Mouse (Mus musculus) yolk sac, embryonic 10.5 days (tissue): ENCODE results near the gene Zbtb7b.

ENCODE experiments used
- DNase-seq: peaks from one replicate; pipeline ENCODE4 v3.0.0-alpha.2; 2017; ENCODE audit warnings: low spot score

Zbtb7b gene

GRCm38 (mm10) chr3:89418170-89418860 lies 23.7 kb upstream of the Zbtb7b start, which contains the start of the genes Cks1b and Shc1:
Cks1b (minus strand) TSS chr3:89418383.
Shc1 (plus strand) TSS chr3:89418443.
- peak; percentile 99 for DNase-seq

GRCm38 (mm10) chr3:89417840-89418169 lies 23.2 kb upstream of the Zbtb7b start:
- no peak for DNase-seq

GRCm38 (mm10) chr3:89417131-89417530 lies 22.6 kb upstream of the Zbtb7b start:
- no peak for DNase-seq

GRCm38 (mm10) chr3:89416158-89416557 lies 21.6 kb upstream of the Zbtb7b start:
- DNase-seq = no peak

GRCm38 (mm10) chr3:89411490-89412393 lies 17.2 kb upstream of the Zbtb7b start, which contains the start of gene Flad1:
Flad1 (minus strand) TSS chr3:89411870.
- peak; percentile 100 for DNase-seq

GRCm38 (mm10) chr3:89410864-89411263 lies 16.3 kb upstream of the Zbtb7b start:
- no peak for DNase-seq

- no peak for DNase-seq
Measured at GRCm38 (mm10) chr3:89409701-89410100, 15.1 kb upstream of the Zbtb7b start.

GRCm38 (mm10) chr3:89408448-89408847 lies 13.9 kb upstream of the Zbtb7b start:
- DNase-seq = no peak

- DNase-seq = no peak
Measured at GRCm38 (mm10) chr3:89406887-89407286, 12.3 kb upstream of the Zbtb7b start.

- DNase-seq = no peak
Measured at GRCm38 (mm10) chr3:89402693-89403092, 8.1 kb upstream of the Zbtb7b start, which contains the start of gene Lenep. Lenep (minus strand) TSS chr3:89402793.

- no peak for DNase-seq
Measured at GRCm38 (mm10) chr3:89401329-89401728, 6.8 kb upstream of the Zbtb7b start.

GRCm38 (mm10) chr3:89396654-89397005 lies 2.1 kb upstream of the Zbtb7b start:
- no peak for DNase-seq

- DNase-seq = peak; percentile 68
Measured at GRCm38 (mm10) chr3:89395806-89396653, 1.5 kb upstream of the Zbtb7b start.

GRCm38 (mm10) chr3:89395419-89395805 lies 836 bp upstream of the Zbtb7b start:
- DNase-seq = no peak

- peak; percentile 92 for DNase-seq
Measured at GRCm38 (mm10) chr3:89394894-89395256, 299 bp upstream of the Zbtb7b start.

GRCm38 (mm10) chr3:89393605-89394004 lies 971 bp downstream of the Zbtb7b start:
- peak; percentile 99 for DNase-seq

- peak; percentile 40 for DNase-seq
Measured at GRCm38 (mm10) chr3:89392871-89393311, 1.7 kb downstream of the Zbtb7b start.

GRCm38 (mm10) chr3:89391663-89392511 lies 2.7 kb downstream of the Zbtb7b start:
- peak; percentile 54 for DNase-seq

- no peak for DNase-seq
Measured at GRCm38 (mm10) chr3:89390699-89391662, 3.6 kb downstream of the Zbtb7b start.

- DNase-seq = no peak
Measured at GRCm38 (mm10) chr3:89390111-89390515, 4.5 kb downstream of the Zbtb7b start.
